Mouse (Mus musculus) CH12.LX (cell line): ENCODE results near the gene Igsf23. TPM values are rescaled to one million over a fixed set of nuclear protein-coding genes. Genes with fewer than 3 reads are reported as not detected.

Experiments used
- DNase-seq: peaks from one replicate; pipeline ENCODE4 v3.0.0-alpha.2; 2013; ENCODE audit errors: extremely low read depth
- H3K27ac ChIP-seq: 2 replicates; pipeline ENCODE4 v1.5.1; 2012; ENCODE audit warnings: low read depth, mild to moderate bottlenecking, control low read depth, moderate library complexity; ENCODE audit not compliant: insufficient read depth
- H3K27me3 ChIP-seq: replicated peaks from 2 replicates; pipeline ENCODE3; 2012; ENCODE audit warnings: inconsistent platforms
- H3K36me3 ChIP-seq, 2 experiments: replicated peaks in 1 of 2; 2 replicates each; pipeline versions ENCODE3 to v1.6.1; 2012; ENCODE audit warnings: inconsistent platforms in 1 of 2, low read length in 1 of 2, mild to moderate bottlenecking in 1 of 2, mixed read lengths in 1 of 2, moderate library complexity in 1 of 2; ENCODE audit not compliant: control insufficient read depth in 1 of 2, insufficient read depth in 1 of 2
- H3K4me1 ChIP-seq, 2 experiments: 2 replicates each; pipeline ENCODE4 v1.6.1; 2012; ENCODE audit warnings: inconsistent platforms in 1 of 2, moderate library complexity in 1 of 2; ENCODE audit not compliant: insufficient read depth in 2 of 2, control insufficient read depth in 1 of 2
- H3K4me2 ChIP-seq: 2 replicates; pipeline ENCODE4 v1.6.1; 2012; ENCODE audit warnings: low read depth, mild to moderate bottlenecking, control low read depth; ENCODE audit not compliant: poor library complexity, insufficient read depth, severe bottlenecking
- H3K4me3 ChIP-seq, 3 experiments: fragments of 150-350 bp in 1 of 3; sonication (generic) in 1 of 3; replicated peaks in 1 of 3; 2 replicates each; pipeline versions ENCODE3 to v1.5.1; 2011 to 2012; ENCODE audit warnings: low read depth in 2 of 3, low read length in 2 of 3, mild to moderate bottlenecking in 2 of 3, moderate library complexity in 2 of 3, control low read depth in 1 of 3, improper control_type of control experiment in 1 of 3, inconsistent platforms in 1 of 3, mixed read lengths in 1 of 3; ENCODE audit not compliant: poor library complexity in 1 of 3
- H3K79me2 ChIP-seq: replicated peaks from 2 replicates; pipeline ENCODE4 v1.6.1; 2012; ENCODE audit warnings: mild to moderate bottlenecking, moderate library complexity; ENCODE audit not compliant: control insufficient read depth, poor library complexity, insufficient read depth, severe bottlenecking; ENCODE audit errors: extremely low read depth
- H3K9ac ChIP-seq: 2 replicates; pipeline ENCODE4 v1.6.1; 2012; ENCODE audit warnings: low read depth, mild to moderate bottlenecking, control low read depth, moderate library complexity; ENCODE audit not compliant: insufficient read depth
- H3K9me3 ChIP-seq: replicated peaks from 2 replicates; pipeline ENCODE3; 2012; ENCODE audit warnings: low read length, inconsistent platforms, mixed read lengths
- CHD2 ChIP-seq: IDR thresholded peaks from 2 replicates; pipeline ENCODE4 v1.6.1; 2011; ENCODE audit warnings: low read length, improper control_type of control experiment
- ELF1 ChIP-seq: IDR thresholded peaks from 2 replicates; pipeline ENCODE4 v1.6.1; 2014; ENCODE audit warnings: low read depth, mild to moderate bottlenecking, inconsistent platforms, low read length, improper control_type of control experiment
- EP300 ChIP-seq: IDR thresholded peaks from 2 replicates; pipeline ENCODE4 v1.6.1; 2011; ENCODE audit warnings: low read length, improper control_type of control experiment
- ETS1 ChIP-seq: conservative IDR thresholded peaks from 2 replicates; pipeline ENCODE4 v1.6.1; 2012; ENCODE audit warnings: low read depth, mild to moderate bottlenecking, inconsistent platforms, low read length, improper control_type of control experiment, moderate library complexity
- JUN ChIP-seq: IDR thresholded peaks from 2 replicates; pipeline ENCODE4 v1.6.1; 2011; ENCODE audit warnings: low read depth, mild to moderate bottlenecking, low read length, improper control_type of control experiment, moderate library complexity; ENCODE audit not compliant: insufficient read depth
- MXI1 ChIP-seq: IDR thresholded peaks from 2 replicates; pipeline ENCODE4 v1.6.1; 2011; ENCODE audit warnings: mild to moderate bottlenecking, low read depth, low read length, improper control_type of control experiment
- MYC ChIP-seq: IDR thresholded peaks from 2 replicates; pipeline ENCODE4 v1.6.1; 2011; ENCODE audit warnings: low read depth, mild to moderate bottlenecking, improper control_type of control experiment, low read length
- NELFE ChIP-seq: IDR thresholded peaks from 2 replicates; pipeline ENCODE4 v1.6.1; 2011; ENCODE audit warnings: low read depth, low read length, improper control_type of control experiment
- POLR2AphosphoS2 ChIP-seq: IDR thresholded peaks from 2 replicates; pipeline ENCODE4 v1.6.1; 2011; ENCODE audit warnings: low read depth, low read length, improper control_type of control experiment
- RCOR1 ChIP-seq: conservative IDR thresholded peaks from 2 replicates; pipeline ENCODE4 v1.6.1; 2012; ENCODE audit warnings: low read depth, mild to moderate bottlenecking, inconsistent platforms, low read length, improper control_type of control experiment
- TBP ChIP-seq: conservative IDR thresholded peaks from 2 replicates; pipeline ENCODE4 v1.6.1; 2011; ENCODE audit warnings: low read depth, low read length, improper control_type of control experiment
- USF1 ChIP-seq: IDR thresholded peaks from 2 replicates; pipeline ENCODE4 v1.6.1; 2014; ENCODE audit warnings: low read depth, mild to moderate bottlenecking, inconsistent platforms, low read length, improper control_type of control experiment
- ZKSCAN1 ChIP-seq: IDR thresholded peaks from 2 replicates; pipeline ENCODE4 v1.6.1; 2012; ENCODE audit warnings: low read depth, inconsistent platforms, low read length, improper control_type of control experiment, borderline replicate concordance
- ZNF384 ChIP-seq: IDR thresholded peaks from 2 replicates; pipeline ENCODE4 v1.6.1; 2012; ENCODE audit warnings: low read depth, low read length, improper control_type of control experiment, inconsistent platforms
- dilution Hi-C: fragments of 300-500 bp; cut with MboI; formaldehyde crosslinking; loops from 2 replicates; pipeline ENCODE4 v1.14.3; 2020; ENCODE audit warnings: low sequenced_read_pairs; ENCODE audit not compliant: extremely low pct_unique_long_range_greater_than_20kb, extremely low pct_ligation_motif_present
- in situ Hi-C: fragments of 300-500 bp; cut with MboI; formaldehyde crosslinking; loops from 3 replicates; pipeline ENCODE4 v1.14.3; 2019; ENCODE audit warnings: low sequenced_read_pairs, low pct_ligation_motif_present, low pct_unique_long_range_greater_than_20kb, mixed read lengths
- polyA plus RNA-seq: library from polyadenylated mRNA; unstranded; fragments of >175 nt; gene quantifications from 2 replicates; pipeline ENCODE4 v1.2.1, GENCODE M21; 2012; ENCODE audit warnings: low read depth; ENCODE audit not compliant: insufficient read length
- total RNA-seq, 2 experiments: library from RNA; depleted of rRNA; stranded (reverse); fragments of 300-350 nt in 1 of 2; fragments of >200 nt in 1 of 2; gene quantifications; 2 replicates each; pipeline ENCODE4 v1.2.3; 2012 to 2014

Gene Igsf23
- total and polyA plus RNA-seq, 3 experiments: 0.08 TPM; not detected in 2

DNA sequence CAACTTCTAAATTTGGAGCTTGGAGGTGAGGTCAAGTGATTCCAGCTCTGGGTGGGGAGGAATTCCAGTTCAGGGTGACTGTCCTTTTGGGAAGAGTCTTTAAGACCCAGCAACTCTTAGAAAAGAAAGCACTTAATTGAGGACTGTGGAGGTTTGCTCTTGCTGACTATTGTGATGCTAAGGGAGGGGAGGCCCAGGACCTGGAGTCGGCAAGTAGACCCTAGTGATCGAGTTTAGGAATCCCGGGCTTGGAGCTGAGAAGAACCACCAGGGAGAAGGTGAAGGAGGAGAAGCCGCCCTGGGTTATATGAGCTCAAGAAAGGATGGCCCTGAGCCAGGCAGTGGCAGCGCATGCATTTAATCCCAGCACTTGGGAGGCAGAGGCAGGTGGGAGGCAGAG is 22.1 kb downstream of the Igsf23 start:
- H3K9ac ChIP-seq: no peak overlapping the region
- no peaks in the 10 kb centered on the region for H3K27me3 ChIP-seq
- DNase-seq: no peak
- H3K4me1 ChIP-seq: peaks cover 3 to 6% of the 10 kb centered on the region in 2 experiments; a peak in 3 of 4 replicates
- in situ Hi-C loops: loop anchor here (5.0 kb wide), 1 partner anchor 51 kb away; no protein-coding TSS in a partner anchor
- TF ChIP-seq RCOR1 (no peak), MXI1 (no peak)
- no peaks in the 10 kb centered on the region for H3K36me3 ChIP-seq
- no peak overlapping the region for H3K4me2 ChIP-seq
- dilution Hi-C loops: no loop called here
- H3K9me3 ChIP-seq: no peaks in the 10 kb centered on the region
- no peaks in the 10 kb centered on the region for H3K79me2 ChIP-seq
- no peak overlapping the region for H3K27ac ChIP-seq
- H3K4me3 ChIP-seq: no peak overlapping the region

DNA sequence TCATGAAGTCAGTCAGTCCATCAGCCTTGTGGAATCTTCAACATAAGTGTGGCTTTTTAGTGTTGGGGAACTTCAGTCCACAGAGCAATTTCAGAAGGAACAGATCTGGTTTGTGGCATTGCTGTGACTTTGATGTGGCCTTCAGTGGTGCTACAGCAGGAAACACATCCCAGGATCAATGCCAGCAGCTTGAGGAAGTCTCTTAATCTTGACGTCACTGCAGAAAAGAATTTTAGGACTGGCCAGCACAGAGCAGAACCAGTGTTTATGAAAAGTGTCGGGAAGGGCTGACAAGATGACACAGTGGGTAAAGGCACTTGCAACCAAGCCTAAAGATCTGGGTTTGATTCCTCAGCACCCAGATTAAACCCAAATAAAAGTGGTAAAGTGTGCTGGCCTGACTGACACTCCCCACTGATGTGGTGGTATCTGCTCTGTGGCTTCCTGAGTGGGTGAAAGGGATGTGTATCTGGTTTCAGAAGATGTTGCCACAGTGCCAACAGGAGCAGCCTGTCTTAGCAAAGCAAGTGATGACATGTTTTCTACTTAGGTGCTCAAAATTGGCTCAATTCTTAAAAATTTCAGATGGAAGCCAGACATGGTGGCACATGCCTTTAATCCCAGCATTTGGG is 23.6 kb downstream of the Igsf23 start:
- no peak overlapping the region for H3K4me3 ChIP-seq
- TF ChIP-seq ELF1 (no peak), CHD2 (no peak), NELFE (no peak), ZNF384 (no peak), MXI1 (no peak), POLR2AphosphoS2 (no peak), EP300 (no peak), TBP (no peak), ETS1 (no peak), ZKSCAN1 (no peak), MYC (no peak), USF1 (no peak), JUN (no peak)
- no peak for DNase-seq
- no peaks in the 10 kb centered on the region for H3K27me3 ChIP-seq
- no peaks in the 10 kb centered on the region for H3K36me3 ChIP-seq
- H3K79me2 ChIP-seq: no peaks in the 10 kb centered on the region
- H3K9me3 ChIP-seq: no peaks in the 10 kb centered on the region
- peaks cover 7 to 13% of the 10 kb centered on the region in 2 experiments for H3K4me1 ChIP-seq
- in situ Hi-C loops (loop anchor here (5.0 kb wide), 1 partner anchor 50 kb away; no protein-coding TSS in a partner anchor), dilution Hi-C loops (no loop called here)
- no peak overlapping the region for H3K4me2 ChIP-seq
- no peak overlapping the region for H3K9ac ChIP-seq
- no peak overlapping the region for H3K27ac ChIP-seq
